Mouse (Mus musculus): Measurements from ENCODE around the gene Junb. TPM values are rescaled to one million over a fixed set of nuclear protein-coding genes. Genes with fewer than 3 reads are reported as not detected.

The Junb gene
- polyA plus RNA-seq, 1 experiment = 19.2 TPM

GRCm38 (mm10) chr8:84997649-84998295 lies 19.3 kb upstream of the Junb start:
- TF ChIP-seq POLR2A (IDR thresholded peaks at IDR 0.05; ENCODE audit: low read depth, low read length) = no peak
- peak; percentile 97 for TF ChIP-seq CTCF (conservative IDR thresholded peaks at IDR 0.05; ENCODE audit: insufficient read depth, insufficient read length, low read depth, low read length)
- peaks cover 1% of the 10 kb centered on the region for H3K36me3 ChIP-seq (ENCODE audit: control insufficient read depth, insufficient read depth, low read length)
- no peaks in the 10 kb centered on the region for H3K27me3 ChIP-seq (replicated peaks; ENCODE audit: control insufficient read depth, insufficient read depth, low read length)
- no peak overlapping the region for H3K4me3 ChIP-seq (ENCODE audit: insufficient read depth, low read depth, low read length)
- no peak overlapping the region for H3K27ac ChIP-seq (ENCODE audit: insufficient read depth, low read depth, low read length)
- 15% methylated on average over 19 of the region's 19 CpGs for WGBS
- DNase-seq = peak; percentile 88
- H3K4me1 ChIP-seq (ENCODE audit: control insufficient read depth, insufficient read depth, low read length) = no peaks in the 10 kb centered on the region

DNA sequence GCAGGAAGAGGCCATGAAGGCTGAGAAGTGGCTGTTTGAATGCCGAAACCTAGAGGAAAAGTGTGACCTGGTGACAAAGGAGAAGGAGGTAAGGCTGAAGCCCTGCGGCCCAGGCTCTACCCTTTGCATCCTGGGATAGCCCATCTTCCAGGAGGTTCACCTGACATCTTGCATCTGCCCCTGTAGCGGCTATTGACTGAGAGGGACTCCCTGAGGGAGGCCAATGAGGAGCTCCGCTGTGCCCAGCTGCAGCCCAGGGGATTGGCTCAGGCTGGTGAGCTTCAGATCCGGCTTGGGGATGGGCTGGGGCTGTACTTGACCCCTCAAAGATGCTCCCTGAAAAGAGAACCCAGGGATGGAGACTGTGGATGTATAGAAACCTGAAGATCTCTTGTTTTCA lies 18.5 kb upstream of the Junb start:
- H3K36me3 ChIP-seq (ENCODE audit: control insufficient read depth, insufficient read depth, low read length) = peaks cover 1% of the 10 kb centered on the region; the same call in 1 of the 2 replicates
- H3K27me3 ChIP-seq (replicated peaks; ENCODE audit: control insufficient read depth, insufficient read depth, low read length) = no peaks in the 10 kb centered on the region
- TF ChIP-seq CTCF (conservative IDR thresholded peaks at IDR 0.05; ENCODE audit: insufficient read depth, insufficient read length, low read depth, low read length) = no peak
- TF ChIP-seq POLR2A (IDR thresholded peaks at IDR 0.05; ENCODE audit: low read depth, low read length) = no peak
- 90% methylated on average over 5 of the region's 5 CpGs for WGBS
- no peak overlapping the region for H3K27ac ChIP-seq (ENCODE audit: insufficient read depth, low read depth, low read length)
- DNase-seq = no peak
- no peak overlapping the region for H3K4me3 ChIP-seq (ENCODE audit: insufficient read depth, low read depth, low read length)
- no peaks in the 10 kb centered on the region for H3K4me1 ChIP-seq (ENCODE audit: control insufficient read depth, insufficient read depth, low read length)

DNA sequence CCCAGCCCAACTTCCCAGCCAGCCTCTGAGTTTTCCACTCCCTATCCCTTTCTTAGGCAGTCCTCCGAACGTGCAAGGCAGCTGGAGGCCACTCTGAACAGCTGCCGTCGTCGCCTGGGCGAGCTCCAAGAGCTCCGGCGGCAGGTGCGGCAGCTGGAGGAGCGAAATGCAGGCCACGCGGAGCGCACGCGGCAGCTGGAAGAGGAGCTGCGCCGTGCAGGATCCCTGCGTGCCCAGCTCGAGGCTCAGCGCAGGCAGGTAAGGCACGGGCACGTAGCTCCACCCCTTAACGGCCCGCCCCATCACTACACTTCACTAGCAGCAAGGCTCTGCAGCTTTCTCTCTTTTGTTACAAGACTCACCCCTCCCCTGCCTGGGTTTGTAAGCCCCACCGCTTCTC lies 17.2 kb upstream of the Junb start:
- 64% methylated on average over 25 of the region's 25 CpGs for WGBS

DNA sequence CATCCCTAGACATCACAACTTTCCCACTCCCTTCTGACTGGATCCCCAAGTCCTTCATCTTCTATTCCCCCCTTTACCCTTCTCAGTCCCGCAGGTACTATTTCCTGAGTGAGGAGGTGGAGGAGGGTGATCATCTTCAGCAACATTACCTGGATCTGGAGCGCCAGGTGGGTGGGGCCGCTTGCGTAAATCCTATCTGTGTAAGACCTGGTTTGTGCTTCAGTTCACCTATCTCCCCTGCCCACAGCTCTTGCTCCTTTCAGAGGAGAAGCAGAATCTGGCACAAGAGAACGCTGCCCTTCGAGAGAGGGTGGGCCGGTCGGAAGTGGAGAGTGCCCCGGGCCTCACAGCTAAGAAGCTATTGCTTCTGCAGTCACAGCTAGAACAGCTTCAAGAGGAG lies 15.9 kb upstream of the Junb start:
- 97% methylated on average over 9 of the region's 9 CpGs for WGBS
- H3K4me1 ChIP-seq (ENCODE audit: control insufficient read depth, insufficient read depth, low read length) = no peaks in the 10 kb centered on the region; the same call in 1 of the 2 replicates
- TF ChIP-seq CTCF (conservative IDR thresholded peaks at IDR 0.05; ENCODE audit: insufficient read depth, insufficient read length, low read depth, low read length) = no peak
- TF ChIP-seq POLR2A (IDR thresholded peaks at IDR 0.05; ENCODE audit: low read depth, low read length) = no peak
- no peak for DNase-seq
- no peaks in the 10 kb centered on the region for H3K36me3 ChIP-seq (ENCODE audit: control insufficient read depth, insufficient read depth, low read length)
- H3K27ac ChIP-seq (ENCODE audit: insufficient read depth, low read depth, low read length) = no peak overlapping the region
- no peaks in the 10 kb centered on the region for H3K27me3 ChIP-seq (replicated peaks; ENCODE audit: control insufficient read depth, insufficient read depth, low read length)
- no peak overlapping the region for H3K4me3 ChIP-seq (ENCODE audit: insufficient read depth, low read depth, low read length)

More for the DNA sequence above, 17.2 kb upstream of the Junb start:
- no peaks in the 10 kb centered on the region; the same call in 1 of the 2 replicates for H3K4me1 ChIP-seq (ENCODE audit: control insufficient read depth, insufficient read depth, low read length)
- H3K27me3 ChIP-seq (replicated peaks; ENCODE audit: control insufficient read depth, insufficient read depth, low read length) = no peaks in the 10 kb centered on the region
- H3K27ac ChIP-seq (ENCODE audit: insufficient read depth, low read depth, low read length) = no peak overlapping the region
- no peak for DNase-seq
- TF ChIP-seq POLR2A (IDR thresholded peaks at IDR 0.05; ENCODE audit: low read depth, low read length) (no peak), CTCF (conservative IDR thresholded peaks at IDR 0.05; ENCODE audit: insufficient read depth, insufficient read length, low read depth, low read length) (no peak)
- H3K36me3 ChIP-seq (ENCODE audit: control insufficient read depth, insufficient read depth, low read length) = no peaks in the 10 kb centered on the region
- no peak overlapping the region for H3K4me3 ChIP-seq (ENCODE audit: insufficient read depth, low read depth, low read length)

DNA sequence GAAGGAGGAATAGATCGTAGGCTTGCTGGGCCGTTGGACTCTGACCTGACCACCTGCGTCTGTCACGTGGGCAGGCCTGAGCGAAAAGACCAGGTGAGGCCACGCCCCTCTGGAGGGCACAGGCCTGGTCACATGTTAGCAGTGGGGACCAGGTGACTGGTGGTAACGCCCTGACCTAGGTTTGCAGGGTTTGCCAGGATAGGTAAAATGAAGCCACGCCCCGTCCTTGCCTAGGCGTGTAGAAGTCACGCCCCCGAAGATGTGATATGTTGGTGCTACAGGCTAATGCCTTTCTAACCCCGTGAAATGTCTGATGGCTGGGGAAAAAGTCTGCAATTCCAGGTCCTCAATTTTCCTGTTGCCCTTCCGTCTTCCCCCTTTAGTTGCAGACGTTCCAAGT lies 12.3 kb upstream of the Junb start:
- TF ChIP-seq CTCF (conservative IDR thresholded peaks at IDR 0.05; ENCODE audit: insufficient read depth, insufficient read length, low read depth, low read length) (no peak), POLR2A (IDR thresholded peaks at IDR 0.05; ENCODE audit: low read depth, low read length) (no peak)
- 4% methylated on average over 15 of the region's 15 CpGs for WGBS

DNA sequence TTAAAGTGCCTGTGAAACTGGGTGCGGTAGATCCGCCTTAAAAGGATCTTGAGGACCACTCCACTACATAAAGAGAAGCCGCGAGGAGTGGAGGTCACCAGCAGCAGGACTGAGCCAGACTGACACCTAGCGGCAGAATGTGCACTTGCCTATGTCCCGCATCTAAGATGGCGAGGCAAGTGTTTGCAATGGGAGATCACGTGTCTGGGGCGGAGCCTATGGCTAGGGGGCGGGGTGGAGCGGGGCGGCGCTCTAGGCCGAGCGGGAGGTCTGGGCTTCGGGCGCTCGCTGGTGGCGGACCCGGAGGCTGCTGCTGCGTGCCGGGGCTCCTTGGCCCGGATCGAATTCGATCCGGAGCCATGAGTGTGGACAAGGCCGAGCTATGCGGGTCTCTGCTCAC lies 11.8 kb upstream of the Junb start, which contains the start of gene Hook2:
Hook2 (plus strand) TSS at position 255 of the 400 bp plus-strand sequence.
- TF ChIP-seq POLR2A (IDR thresholded peaks at IDR 0.05; ENCODE audit: low read depth, low read length) (no peak), CTCF (conservative IDR thresholded peaks at IDR 0.05; ENCODE audit: insufficient read depth, insufficient read length, low read depth, low read length) (peak; percentile 98)
- peak; percentile 99 for DNase-seq
- Histone ChIP-seq H3K4me3 (ENCODE audit: insufficient read depth, low read depth, low read length) (peak within 1 kb of the TSS; percentile 60), H3K36me3 (ENCODE audit: control insufficient read depth, insufficient read depth, low read length) (no peaks in the 10 kb centered on the region), H3K4me1 (ENCODE audit: control insufficient read depth, insufficient read depth, low read length) (peaks cover 8% of the 10 kb centered on the region; the same call in 1 of the 2 replicates), H3K27ac (ENCODE audit: insufficient read depth, low read depth, low read length) (peak within 1 kb of the TSS; percentile 90), H3K27me3 (replicated peaks; ENCODE audit: control insufficient read depth, insufficient read depth, low read length) (no peaks in the 10 kb centered on the region)
- under 1% methylated on average over 28 of the region's 28 CpGs for WGBS

More for the DNA sequence above, 12.3 kb upstream of the Junb start:
- no peaks in the 10 kb centered on the region for H3K27me3 ChIP-seq (replicated peaks; ENCODE audit: control insufficient read depth, insufficient read depth, low read length)
- peak overlapping the region; percentile 60 for H3K4me3 ChIP-seq (ENCODE audit: insufficient read depth, low read depth, low read length)
- H3K4me1 ChIP-seq (ENCODE audit: control insufficient read depth, insufficient read depth, low read length) = peaks cover 8% of the 10 kb centered on the region; the same call in 1 of the 2 replicates
- peak; percentile 97 for DNase-seq
- H3K27ac ChIP-seq (ENCODE audit: insufficient read depth, low read depth, low read length) = peak overlapping the region; percentile 90
- H3K36me3 ChIP-seq (ENCODE audit: control insufficient read depth, insufficient read depth, low read length) = no peaks in the 10 kb centered on the region

GRCm38 (mm10) chr8:84989810-84990209 lies 11.3 kb upstream of the Junb start:
- 0% methylated on average over 15 of the region's 15 CpGs for WGBS
- DNase-seq = peak; percentile 96
- Histone ChIP-seq H3K36me3 (ENCODE audit: control insufficient read depth, insufficient read depth, low read length) (no peaks in the 10 kb centered on the region), H3K4me3 (ENCODE audit: insufficient read depth, low read depth, low read length) (peak overlapping the region; percentile 50), H3K27ac (ENCODE audit: insufficient read depth, low read depth, low read length) (peak overlapping the region; percentile 63), H3K4me1 (ENCODE audit: control insufficient read depth, insufficient read depth, low read length) (peaks cover 13% of the 10 kb centered on the region; the same call in 1 of the 2 replicates), H3K27me3 (replicated peaks; ENCODE audit: control insufficient read depth, insufficient read depth, low read length) (no peaks in the 10 kb centered on the region)
- TF ChIP-seq POLR2A (IDR thresholded peaks at IDR 0.05; ENCODE audit: low read depth, low read length) (no peak), CTCF (conservative IDR thresholded peaks at IDR 0.05; ENCODE audit: insufficient read depth, insufficient read length, low read depth, low read length) (peak; percentile 89)
